Mouse (Mus musculus): Measurements from ENCODE around the gene Fyb.

GRCm38 (mm10) chr15:6560696-6561095 is 38.0 kb downstream of the Fyb start:
- TF ChIP-seq CTCF (IDR thresholded peaks at IDR 0.05; ENCODE audit: borderline replicate concordance, extremely low read depth, insufficient read depth, insufficient read length) = no peak
- TF ChIP-seq POLR2A (IDR thresholded peaks at IDR 0.05; ENCODE audit: borderline replicate concordance, extremely low read depth, insufficient read depth, insufficient read length, poor library complexity, severe bottlenecking) = no peak

Measured in brain, embryonic 14.5 days (tissue).